Mouse (Mus musculus) lung, postnatal 14 days (tissue): Measurements from ENCODE around the gene Plpp1.

Experiments
- DNase-seq: peaks from one replicate; pipeline ENCODE4 v3.0.0; 2021

Plpp1 gene

DNA sequence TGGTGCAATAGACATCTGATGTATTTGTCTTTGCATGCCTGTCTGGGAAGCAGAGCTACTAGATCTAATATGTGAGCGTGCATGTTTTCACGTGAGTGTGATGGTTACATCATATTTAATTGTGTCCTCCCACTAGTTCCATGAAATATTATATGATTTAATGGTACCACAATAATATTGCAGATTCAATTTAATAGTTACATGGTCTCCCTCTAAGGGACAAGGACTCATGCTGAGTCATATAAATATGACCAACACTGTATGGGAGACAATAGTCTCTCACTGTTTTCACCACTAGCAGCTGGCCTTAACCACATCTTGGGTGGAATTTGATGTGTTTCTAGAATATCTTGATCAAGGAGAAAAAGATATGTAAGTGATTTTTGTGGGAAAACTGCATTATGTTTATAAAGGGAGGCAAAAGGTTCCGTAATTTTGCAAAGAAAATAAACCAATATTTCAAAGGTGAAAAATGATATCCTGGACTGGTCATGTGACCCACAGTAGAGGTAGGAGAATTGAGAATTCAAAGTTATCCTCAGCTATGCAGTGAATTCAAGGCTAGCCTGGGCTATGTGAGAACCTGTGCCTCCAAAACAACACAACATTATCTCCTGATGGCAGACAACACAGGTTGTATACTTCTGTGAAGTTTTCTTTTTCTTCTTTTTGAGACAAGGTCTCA, 26.5 kb upstream of the Plpp1 start:
- DNase-seq, result no peak

DNA sequence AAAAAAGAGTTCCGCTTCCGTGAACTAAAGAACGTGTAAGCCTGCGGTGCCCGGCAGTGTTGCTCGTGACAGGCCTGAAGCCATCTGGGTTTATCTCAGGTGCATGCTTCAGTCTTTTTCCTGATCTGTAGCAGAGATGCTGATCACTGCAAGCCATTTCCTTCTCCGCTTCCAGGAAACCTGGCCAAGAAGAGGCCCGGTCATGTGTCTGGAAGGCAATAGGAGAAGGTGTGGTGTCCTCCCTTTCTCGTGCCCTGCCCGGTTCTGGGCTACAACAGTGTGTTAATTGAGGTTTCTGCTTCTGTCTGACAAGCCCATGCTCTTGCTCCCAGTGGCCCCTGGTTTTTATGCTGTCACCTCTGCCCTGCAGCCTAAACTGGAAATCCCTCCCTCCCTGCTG, 24.7 kb upstream of the Plpp1 start:
- no peak for DNase-seq

DNA sequence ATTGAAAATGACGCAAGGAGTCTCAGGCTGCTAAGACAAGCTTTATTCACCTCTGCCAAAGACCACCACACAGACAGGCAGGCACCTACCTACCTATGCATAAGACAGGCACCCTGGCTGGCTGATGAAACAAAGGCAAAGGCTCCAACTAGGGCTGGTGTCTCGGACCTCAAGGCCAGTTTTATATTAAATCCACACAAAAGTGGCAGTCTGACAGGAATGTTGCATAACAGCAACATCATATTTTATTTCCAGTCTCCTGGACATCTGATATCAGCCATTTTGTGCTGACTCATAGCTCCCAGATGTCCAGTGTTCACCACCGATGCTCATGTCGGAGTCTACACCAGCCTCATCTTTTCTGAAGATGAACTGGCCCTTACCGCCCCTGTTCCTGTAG, 22.2 kb upstream of the Plpp1 start:
- DNase-seq, result no peak

DNA sequence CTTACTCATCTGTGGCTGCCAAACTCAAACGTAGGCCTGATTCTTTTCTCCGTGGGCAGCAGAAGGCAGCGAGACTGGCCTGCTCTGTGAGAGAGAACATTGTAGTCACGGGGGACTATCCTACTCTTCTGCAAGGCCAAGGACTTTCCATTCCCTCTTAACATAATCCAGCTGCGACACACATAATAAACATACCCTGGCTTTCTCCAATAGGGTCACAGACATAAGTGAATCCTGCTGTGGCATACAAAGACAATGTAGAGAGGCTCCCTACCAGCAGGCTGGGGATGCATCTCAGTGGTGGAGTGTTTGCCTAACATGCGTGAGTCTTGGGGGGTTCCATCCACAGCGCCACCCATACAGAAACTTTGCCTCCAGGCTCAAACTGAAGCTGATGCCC, 15.3 kb upstream of the Plpp1 start:
- DNase-seq, result no peak

DNA sequence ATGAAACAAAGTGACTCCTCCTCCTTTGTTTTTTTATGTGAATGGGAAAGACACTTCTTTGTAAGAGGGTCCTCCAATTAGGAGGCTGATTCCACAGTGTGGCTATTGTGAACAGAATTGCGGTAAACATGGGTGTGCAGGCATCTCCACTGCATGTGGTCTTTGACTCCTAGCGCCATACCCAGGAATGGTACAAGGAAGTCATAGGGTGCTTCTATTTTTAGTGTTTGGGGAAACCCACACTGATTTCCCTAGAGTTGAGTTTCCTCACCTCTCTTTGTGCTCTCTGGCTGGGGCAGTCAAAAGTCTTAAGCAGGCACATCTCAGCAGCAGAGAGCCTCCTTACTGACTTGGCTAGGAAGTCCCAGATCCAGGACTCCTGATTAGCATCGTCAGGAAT, 14.4 kb upstream of the Plpp1 start:
- DNase-seq, result no peak

DNA sequence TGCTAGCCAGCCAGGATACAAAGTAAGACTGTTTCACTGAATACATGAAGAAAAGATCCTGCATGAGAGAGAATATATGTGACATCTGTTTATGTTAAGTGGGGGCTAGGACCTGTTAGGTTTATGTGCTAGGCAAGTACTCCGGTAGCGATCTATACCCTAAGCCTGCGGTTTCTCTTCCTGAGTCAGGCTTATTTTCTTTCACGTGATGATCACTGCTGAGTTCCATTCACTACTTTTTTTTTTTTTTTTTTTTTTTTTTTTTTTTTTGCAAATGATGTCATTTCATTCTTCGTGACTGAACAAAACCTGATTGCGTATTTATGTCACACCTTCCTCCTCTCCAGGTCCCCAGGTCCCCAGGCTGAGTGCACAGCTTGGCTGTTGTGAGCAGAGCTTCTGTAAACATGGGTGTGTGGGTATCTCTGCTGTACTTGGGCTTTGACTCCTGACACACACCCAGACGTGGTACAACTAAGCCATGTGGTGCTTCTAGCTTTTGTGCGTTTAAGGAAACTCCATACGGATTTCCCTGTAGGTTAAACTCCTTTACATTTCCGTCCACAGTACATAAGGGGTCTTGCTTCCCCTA, 13.6 kb upstream of the Plpp1 start:
- DNase-seq, result no peak

DNA sequence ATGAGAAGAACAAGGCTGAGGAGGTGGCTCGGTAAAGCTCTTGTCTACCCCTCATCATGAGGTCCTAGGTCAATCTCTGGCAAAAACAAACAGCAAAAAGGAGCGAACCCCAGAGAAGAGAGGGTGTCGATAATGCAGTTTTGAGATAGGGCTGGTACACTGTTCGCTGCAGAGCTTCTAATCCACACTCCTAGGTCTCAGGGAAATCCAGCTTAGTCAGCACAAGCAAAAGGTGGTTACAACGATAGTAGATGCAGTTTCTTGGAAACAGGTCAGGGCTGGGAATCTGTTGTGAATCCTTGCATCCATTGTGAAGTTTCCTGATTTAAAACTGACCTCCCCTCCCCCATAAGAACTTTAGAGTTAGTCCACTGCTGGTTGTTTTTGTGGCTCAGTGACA, 9.8 kb upstream of the Plpp1 start:
- DNase-seq, result no peak

DNA sequence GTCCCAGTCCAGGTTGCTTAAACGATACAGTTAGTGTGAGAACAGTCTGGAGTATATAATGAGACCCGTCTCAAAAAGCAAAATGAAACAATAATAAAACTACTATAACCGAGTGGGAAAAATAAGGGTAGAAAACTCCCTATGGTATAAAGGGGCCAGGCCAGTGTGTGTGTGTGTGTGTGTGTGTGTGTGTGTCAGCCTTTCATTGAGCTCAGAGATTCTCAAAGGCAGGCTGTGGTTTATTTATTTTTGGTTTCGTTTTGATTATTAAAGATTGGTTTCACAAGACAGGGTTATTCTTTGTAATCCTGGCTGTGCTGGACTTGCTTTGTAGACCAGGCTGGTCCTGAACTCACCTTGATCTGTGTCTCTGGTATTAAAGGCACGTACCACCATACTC, 8.7 kb upstream of the Plpp1 start:
- DNase-seq, result no peak

DNA sequence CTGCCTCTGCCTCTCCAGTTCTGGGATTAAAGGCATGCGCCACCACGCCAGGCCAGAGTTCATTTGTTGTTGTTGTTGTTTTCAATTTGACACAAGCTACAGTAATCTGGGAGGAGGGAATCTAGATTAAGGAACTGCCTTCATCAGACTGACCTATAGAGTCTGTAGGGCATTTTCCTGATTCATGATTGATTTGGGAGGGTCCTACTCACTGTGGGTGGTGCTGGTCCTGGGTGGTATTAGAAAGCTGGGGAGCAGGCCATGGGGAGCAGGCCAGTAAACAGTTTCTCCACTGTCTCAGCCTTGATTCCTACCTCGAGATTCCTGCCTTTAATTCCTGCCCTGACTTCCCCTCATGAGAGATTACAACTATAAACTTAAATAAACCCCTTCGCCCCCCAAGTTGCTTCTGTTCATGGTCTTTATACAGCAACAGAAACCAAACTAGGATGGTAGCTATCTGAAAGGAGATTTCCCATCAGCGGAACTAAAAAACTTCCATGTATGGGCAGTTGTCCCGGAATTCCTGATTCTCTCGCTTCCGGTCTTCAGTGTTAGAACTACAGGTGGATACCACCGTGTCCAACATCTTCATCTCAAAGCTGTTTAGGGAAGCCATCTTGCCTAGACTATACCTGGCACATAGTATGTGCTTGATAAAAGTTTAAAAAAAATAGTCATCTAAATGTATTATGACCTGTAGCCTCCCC, 2.2 kb upstream of the Plpp1 start:
- DNase-seq, result no peak

DNA sequence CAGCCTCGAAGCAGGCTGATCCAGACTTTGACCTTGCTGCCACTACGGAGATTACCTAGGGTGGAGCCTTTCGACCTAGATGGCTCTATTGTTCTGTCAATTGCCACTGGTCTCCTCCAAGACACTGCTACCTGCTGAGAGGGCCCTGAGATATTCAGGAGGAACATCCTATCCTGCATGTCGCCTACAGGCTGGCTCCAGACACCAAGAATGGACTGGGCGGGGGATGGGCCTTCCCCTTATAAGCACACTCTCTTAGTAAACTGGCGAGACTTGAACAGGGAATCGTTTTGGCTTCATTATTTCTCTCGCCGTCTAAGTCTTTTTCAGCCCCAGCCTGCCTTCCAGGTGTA, 1.7 kb upstream of the Plpp1 start:
- DNase-seq, result no peak

DNA sequence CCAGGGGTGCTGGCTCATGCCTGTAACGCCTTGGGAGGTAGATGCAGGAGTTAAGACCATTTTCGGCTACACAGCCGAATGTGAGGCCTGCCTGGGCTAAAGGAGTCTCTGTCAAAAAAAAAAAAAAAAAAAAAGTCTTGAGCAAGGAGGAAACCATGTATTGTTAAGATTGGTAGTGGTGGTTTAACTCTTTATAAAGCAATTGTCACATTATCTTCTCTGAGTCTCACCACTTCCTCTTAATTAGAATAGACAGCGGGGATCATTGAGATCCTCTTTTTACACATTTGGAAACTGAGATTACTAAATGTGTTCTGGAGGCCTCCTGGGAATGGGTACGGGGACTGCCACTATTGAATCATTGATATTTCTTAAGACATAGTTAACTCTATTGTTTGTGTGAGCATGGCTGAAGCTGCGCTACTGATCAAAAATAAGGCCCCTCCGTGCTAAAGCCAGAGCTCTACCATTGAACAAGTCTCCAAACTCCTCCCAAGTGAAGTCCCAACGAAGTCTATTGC, 811 bp upstream of the Plpp1 start:
- DNase-seq, result no peak

DNA sequence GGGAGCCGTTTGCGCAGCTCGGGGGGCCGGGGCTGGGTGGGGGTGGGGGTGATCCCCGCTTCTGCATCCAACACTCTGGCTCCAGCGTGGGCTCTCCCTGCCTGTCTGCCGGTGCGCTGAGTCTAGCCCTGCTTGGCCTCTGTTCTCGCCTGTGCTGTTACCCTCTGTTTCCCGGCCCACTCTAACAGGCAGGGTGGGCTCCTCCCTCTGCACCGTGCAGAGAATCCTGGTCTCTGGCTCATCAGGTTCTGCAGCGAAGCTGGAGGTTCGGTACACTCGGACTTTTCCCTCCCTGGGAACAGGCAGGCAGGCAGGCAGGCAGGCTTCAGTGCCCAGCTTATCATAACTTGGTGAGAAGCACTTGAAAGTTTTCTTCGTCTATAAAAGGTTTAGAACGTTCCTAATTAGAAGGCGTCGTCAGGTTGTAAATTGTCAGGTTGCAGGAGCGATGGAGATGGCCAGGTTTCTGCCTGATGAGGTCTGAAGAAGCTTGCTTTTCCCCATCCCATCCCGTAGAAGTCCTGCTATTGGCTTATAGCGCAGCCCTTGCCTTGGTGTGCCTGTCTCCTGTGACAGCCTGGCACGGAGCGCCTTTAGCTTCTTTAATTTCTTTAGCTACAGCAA, 901 bp downstream of the Plpp1 start:
- peak; percentile 21 for DNase-seq

DNA sequence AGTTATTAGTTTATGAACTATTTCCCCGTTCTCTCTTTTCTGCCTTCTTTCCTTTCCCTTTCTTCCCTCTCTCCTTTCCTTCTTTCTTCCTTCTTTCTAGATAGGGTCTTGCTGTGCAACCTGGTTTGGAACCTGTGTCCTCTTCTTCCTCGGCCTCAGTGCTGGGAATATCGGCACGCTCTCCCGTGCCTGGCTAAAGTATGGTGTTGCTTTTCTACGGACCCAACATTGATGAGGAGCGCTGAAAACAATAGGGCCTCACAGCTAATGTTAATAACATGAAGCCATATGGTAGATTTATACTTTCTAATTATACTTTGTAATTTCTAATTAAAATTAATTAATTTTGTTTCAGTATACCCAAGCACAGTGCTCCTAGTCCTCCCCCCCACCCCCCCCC, 2.5 kb downstream of the Plpp1 start:
- no peak for DNase-seq

DNA sequence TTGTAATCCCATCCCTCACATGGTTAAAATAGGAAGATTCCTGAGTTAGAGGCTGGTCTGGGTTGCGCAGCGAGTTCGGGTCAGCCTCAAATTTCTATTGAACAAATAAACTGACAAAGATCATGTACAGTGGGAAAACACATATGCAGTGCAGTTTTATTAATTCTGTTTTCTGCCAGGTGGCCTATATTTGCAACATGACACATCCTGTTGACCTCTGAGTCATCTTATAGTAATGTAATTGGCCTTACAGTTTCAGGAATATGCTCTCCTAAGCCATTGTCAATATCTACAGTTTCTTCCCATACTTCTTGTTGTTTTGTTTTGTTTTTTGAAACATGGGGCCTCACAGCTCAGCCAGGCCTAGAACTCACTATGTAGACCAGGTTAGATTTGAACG, 3.1 kb downstream of the Plpp1 start:
- DNase-seq, result no peak

DNA sequence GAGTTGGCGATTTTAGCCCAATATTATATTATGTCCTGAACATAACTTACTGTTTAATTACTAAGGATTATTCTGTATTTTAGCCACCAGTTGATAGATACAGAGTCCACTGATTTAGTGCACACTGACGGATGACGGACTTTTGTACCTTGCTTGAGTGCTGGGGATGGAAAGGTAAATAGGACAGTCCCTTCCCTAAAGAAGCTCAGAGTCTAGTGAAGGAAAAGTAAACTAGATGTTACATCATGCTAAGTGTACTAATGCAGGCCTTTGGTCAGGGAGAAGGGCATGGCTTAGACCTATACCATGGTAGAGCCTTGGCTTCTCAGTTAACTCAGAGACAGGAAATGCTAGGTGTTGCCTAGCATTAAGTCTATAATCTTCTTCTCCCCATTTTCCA, 4.9 kb downstream of the Plpp1 start:
- DNase-seq, result no peak

DNA sequence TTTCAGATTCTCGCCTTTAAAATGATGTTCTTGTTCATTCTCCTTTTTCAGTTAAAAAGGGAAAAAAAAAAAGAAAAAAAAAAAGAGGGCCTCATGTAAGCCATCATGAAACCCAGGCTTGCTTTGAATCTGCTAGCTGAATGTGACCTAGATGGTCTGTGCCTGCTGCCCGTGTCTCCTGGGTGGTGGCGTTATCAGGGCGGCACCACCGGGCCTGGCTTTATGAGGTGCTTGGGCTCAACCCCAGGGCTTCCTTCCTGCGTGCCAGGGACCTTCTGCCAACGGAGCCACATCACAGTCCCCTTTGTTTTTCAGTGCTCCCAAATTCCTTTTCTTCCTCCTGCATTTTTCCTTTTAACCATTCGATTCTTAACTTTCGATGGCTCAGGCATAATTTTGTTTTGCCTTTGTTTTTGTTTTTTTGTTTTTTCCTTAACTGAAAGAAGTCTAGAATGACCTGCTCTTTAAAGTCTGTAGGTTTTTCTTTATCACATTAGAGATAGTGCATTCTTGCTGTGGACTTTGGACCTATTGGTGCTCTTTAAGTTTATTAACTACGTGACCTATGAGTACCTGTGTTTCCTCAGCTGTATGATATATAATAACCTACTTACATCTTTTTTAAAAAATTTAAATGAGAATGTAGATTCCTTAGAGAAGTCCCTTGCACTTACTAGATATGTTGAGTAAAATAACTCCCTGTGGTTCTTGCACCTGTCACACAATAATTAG, 7.5 kb downstream of the Plpp1 start:
- no peak for DNase-seq

DNA sequence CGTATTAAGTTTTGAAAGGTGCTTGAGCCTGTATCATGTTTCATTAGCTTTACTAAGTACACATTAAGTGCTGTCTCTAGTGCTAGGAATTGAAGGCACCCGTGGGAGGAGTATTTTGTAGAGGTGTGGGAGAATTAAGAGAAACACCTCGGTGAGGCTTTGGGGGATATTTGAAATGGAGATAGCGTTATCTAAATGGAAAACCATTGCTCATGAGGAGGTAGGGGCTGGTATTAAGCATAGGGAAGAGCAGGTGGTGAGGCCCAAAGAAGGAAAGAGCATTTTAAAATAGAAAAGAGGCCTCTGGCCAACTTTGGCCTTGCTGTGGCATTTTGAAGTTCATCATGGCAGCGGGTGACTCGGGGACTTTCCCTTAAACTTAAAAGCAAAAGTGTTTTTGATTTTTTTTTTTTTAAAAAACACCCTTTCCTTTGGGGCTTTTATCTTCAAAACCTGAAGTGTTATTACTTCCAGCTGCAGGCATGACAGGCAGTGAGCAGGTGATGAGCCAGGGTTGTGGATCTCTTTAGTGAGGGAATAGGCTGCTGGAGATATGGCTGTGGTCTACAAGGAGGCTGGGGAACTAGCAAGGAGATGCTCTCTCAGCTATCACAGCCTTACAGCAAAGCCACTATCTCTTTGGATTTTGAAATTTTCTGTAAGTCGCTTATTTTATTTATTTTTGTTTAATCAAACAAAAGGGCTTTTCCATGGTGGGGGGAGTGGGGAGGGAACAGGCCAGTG, 9.1 kb downstream of the Plpp1 start:
- no peak for DNase-seq

DNA sequence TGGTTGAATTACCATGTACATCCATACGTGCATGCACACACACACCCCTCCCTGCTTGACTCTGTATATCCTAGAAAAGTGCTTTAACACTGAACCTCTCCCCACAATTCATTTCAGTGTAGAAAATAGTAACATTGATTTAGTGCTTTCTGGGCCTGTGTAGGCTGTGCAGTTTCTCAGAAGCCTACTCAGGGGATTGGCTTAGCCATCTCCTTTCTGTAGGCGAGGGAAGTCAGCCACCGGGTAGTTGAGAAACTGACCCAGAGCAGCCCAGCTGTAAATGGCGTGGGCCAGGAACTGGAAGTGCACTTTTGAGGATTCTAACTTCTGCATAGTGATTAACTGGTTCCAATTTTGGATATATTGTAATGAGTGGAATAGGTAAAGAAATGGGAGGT, 9.7 kb downstream of the Plpp1 start:
- DNase-seq, result no peak

DNA sequence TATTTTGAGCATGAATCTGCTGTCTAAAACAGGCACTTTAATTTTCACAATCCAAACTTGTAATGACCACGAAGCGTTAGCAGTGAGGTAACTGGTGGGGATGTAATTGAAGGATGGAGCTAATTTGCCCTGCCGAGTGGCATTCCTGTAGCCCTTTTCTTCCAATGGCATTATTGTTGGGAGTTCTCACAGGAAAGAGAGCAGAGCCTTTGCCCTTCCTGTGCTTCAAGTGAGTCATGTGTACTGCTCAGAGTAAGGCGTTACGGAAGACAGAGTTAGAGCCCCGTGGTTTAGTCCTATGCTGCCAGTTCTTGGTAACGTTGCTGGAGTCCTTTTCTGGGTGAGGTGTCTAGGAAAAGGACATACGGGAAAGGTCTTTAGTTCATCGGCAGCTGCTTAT, 10.2 kb downstream of the Plpp1 start:
- DNase-seq, result no peak

DNA sequence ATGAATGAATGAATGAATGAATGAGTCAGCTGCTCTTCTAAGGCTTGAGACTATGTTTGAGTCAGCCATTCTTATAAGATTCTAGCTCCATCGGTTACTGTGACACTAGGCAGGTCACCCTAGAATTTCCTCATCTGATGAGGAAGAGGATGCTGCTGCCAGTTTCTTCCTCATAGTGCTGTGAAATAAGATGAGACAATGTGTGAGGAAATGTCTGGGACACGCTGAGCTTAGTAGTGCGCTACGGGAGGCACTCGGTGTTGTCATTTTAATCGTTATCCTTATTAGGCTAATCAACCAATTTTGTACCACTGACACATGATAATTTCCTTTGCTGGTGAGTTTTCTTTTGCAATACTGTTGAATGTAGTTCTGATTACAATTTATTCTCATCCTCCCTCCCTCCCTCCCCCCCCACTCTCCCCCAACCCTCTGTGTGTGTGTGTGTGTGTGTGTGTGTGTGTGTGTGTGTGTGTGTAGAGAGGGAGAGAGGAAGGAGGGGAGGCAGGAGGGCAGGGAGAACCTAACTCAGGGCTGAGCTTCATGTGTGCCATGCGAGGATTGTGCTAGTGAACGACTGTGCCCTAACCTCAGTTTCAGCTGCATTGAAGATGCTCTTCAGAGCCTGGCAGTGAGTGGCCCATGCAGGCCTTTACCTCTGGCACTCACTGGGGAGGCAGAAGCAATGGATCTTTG, 11.3 kb downstream of the Plpp1 start:
- DNase-seq, result no peak

DNA sequence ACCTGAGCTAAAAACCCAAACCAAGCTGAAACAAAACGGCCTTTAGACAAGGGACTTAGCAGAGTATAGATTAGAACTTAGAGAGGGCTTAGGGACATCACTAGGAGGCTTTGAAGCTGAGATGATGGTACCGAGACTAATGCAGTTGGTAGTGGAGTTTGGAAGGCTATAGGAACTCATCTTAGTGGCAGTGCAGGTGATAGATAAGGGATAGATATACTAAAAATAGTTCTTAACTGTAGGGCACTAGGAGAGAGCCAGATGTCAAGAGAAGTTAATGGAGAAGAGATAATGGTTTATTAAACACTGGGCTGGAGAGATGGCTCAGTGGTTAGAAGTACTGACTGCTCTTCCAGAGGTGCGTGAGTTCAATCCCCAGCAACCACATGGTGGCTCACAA, 15.4 kb downstream of the Plpp1 start:
- no peak for DNase-seq

DNA sequence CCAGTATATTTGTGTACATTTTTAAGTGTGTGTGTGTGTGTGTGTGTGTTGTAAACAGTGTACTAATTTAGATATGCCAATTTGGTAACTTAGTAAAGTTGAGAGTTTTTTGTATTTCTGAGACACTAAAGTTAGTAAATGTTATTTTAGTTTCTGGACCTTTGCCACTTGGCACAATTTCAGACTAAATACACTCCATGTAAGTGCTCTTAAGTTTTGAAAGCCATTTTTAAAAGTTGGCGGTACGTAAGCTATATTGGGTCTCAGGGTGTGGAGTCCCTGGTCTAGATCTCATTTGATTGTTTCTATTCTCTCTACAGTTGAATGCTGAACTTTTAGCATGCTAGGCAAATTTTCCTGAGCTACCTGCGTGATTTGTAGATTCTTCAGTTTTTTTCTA, 17.5 kb downstream of the Plpp1 start:
- DNase-seq, result no peak
